Mouse (Mus musculus): ENCODE data around the gene Vtn.
A peak's percentile ranks its signal among the peaks of the same experiment; 100 is the strongest.
"Not testable (repeated sequence)": the region's sequence is repeated elsewhere in the genome, so short reads cannot be mapped to it uniquely, and the experiment has no call there.

Vtn gene

DNA sequence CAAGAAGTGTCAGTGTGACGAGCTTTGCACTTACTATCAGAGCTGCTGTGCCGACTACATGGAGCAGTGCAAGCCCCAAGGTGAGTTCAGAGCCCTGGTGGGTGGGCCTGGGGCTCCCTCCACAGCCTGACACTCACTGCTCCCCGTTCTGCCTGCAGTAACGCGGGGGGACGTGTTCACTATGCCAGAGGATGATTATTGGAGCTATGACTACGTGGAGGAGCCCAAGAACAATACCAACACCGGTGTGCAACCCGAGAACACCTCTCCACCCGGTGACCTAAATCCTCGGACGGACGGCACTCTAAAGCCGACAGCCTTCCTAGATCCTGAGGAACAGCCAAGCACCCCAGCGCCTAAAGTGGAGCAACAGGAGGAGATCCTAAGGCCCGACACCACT, 652 bp downstream of the Vtn start:
- no peak for DNase-seq

DNA sequence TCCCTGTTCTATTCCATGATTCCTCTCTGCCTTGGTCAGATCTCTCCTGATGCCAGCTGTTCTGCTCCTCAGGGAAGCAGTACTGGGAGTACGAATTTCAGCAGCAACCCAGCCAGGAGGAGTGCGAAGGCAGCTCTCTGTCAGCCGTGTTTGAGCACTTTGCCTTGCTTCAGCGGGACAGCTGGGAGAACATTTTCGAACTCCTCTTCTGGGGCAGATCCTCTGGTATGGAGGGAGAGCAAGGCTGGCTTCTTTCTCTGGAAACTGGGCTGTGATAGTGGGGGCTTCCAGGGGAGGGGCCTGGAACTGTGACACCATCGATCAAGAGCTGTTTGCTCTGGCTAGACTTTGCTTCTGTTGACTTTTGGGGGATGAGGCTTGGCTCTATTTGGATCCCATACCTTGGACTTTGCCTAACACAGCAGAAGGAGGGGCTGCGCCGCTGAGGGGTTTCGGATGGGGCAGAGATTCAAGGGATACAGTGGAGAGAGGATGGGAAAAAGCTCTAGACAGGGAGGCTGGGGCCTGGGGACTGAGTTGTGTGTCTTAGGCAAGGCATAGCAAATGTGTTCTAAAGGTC, 1.8 kb downstream of the Vtn start:
- no peak for DNase-seq

- DNase-seq: no peak
Measured at GRCm38 (mm10) chr11:78501529-78501928, 2.6 kb downstream of the Vtn start.

GRCm38 (mm10) chr11:78502909-78503650, 4.2 kb downstream of the Vtn start, which contains the start of gene Sebox:
TSS of gene Sebox (plus strand) at chr11:78503447.
- peak; percentile 88 to 91 for DNase-seq

GRCm38 (mm10) chr11:78505430-78505829, 6.5 kb downstream of the Vtn start:
- DNase-seq: no peak

DNA sequence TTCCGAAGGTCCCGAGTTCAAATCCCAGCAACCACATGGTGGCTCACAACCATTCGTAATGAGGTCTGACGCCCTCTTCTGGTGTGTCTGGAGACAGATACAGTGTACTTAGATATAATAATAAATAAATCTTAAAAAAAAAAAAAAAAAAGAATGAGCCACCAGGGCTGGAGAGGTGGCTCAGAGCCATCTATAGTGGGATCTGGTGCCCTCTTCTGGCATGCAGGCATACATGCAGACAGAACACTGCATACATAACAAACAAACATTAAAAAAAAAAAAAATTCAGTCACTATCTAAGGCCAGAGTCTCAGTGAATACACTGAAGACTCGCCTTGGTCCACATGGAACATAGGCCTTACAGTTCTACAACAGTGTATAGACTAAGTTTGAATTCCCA, 10.3 kb downstream of the Vtn start:
- no peak for DNase-seq

DNA sequence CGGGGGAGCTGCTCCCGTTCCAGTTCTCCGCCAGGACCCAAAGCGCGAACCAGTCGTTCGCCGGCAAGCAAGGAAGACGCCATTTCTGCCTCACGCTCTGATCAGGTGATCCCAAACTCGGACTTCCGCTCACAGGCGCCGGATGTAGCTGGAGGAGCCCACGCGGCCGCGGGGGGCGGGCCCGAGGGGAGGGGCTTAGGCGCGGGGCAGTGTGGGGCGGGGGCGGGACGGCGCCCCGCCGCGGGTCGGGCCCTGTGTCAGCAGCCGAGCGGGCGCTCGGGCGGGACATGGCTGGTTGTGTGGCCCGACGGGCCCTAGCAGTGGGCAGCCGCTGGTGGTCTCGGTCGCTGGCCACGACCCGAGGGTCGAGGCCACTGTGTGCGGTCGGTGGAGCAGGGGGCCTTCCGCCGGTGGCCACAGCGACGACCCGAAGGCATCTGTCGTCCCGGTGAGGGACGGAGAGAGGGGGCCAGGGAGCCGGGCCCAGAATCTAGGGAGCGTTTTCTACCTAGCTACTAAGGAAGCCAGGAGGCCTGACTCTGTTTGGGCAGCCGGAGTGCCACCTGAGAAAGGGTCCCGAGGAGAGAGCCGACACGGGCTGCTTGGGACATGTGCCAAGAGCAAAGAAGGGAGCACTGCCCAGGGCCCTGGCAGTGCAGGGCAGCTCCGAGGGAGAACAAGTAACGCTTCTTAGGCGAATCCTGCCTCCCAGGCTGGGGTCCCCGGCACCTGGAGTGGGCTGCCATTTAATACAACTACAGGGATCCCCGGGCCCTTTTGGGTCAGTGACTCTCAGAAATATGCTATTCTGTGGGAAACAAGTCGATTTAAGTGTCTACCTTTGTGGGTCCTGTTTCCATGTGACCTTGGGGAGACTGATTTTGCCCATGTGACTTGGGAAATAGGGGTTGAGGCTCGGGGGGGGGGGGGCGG, 13.4 kb downstream of the Vtn start, which contains the start of the genes Tmem199 and Poldip2:
Gene Tmem199 (minus strand): TSS at position 148 of the 933 bp plus-strand sequence.
Gene Poldip2 (plus strand): TSS at position 169 of the 933 bp plus-strand sequence.
- peak; percentile 85 to 92 for DNase-seq

DNA sequence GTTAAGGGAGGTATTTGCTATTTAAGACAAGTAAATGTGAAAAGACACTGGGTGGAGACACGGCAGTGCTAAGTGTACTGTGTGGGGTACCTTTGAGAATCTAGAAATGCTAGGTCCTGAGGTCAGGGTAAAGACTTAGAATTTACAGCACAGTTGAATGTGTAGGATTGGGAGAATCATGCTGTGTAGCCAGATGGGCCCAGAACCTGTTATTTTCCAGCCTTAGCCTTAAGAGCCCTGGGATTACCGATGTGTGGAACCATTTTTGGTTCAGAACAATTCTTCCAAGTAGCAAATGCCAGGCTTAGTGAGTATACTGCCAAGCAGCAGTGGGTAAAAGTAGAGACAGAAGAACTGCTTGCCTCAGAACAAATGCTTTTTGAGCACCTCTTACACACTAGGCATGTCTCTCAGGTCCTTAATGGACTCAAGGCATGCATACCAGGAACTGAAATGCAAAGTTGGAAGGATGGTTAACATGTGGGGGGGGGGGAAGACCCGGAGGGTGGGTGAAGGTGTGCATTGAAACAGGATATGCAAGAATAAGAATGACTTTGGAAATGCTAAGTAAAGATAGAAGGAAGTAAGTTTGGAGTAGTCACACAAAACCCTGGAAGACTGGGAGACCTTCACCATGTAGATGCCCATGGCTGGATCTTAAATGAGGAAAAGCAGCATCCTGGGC, 14.4 kb downstream of the Vtn start:
- no peak for DNase-seq

DNA sequence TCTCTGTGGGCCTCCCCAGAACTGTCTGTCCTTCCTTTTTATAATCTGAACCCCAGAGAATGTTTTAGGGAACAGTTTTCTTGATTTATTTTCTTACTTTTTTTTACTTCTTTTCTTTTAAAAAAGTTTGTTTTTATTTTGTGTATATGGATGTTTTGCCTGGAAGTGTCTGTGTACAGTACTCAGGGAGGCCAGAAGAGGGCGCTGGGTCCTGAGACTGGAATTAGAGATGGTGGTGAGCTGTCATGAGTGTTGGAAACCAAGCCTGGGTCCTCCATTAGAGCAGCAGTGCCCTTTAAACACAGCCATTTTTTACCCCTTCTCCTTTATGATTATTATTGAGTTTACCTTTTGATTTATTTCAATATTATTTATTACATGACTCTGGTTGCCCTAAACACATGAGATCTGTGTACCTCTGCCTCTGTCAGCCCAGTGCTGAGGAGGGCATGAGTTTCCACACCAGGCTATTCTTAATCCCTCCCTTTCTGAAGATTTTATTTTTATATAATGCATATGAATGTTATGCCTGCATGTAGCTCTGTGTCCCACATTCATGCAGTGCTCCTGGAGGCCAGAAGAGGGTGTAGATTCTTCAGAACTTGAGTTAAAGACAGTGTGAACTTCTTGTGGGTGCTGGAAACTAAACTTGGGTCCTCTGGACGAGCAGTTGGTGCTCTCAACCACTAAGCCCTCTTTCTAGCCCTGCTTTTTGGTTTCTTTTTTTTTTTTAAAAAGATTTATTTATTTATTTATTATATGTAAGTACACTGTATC, 16.8 kb downstream of the Vtn start:
- no peak for DNase-seq

GRCm38 (mm10) chr11:78518931-78519330, 20.0 kb downstream of the Vtn start:
- no peak for DNase-seq

DNA sequence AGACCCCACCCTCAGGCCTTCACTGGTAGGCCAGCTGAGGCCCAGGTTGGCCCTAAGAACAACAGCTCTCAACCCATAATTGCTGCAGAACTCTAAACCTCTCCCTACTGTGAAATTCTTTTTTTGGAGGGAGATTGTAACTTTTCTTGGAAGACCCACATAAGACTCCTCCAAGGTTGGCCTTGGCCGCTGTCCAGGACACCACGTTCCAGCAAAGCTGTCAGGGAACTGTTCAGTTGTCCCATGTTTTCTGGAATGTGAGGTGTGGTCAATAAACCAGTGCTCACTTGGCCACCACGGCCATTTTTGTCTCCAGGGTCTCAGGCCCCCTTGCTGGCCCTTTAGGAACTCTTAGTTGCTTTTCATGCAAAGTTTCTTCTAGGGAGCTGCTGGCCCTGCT, 23.0 kb downstream of the Vtn start:
- no peak for DNase-seq

GRCm38 (mm10) chr11:78522481-78522997, 23.6 kb downstream of the Vtn start:
- no peak for DNase-seq

DNA sequence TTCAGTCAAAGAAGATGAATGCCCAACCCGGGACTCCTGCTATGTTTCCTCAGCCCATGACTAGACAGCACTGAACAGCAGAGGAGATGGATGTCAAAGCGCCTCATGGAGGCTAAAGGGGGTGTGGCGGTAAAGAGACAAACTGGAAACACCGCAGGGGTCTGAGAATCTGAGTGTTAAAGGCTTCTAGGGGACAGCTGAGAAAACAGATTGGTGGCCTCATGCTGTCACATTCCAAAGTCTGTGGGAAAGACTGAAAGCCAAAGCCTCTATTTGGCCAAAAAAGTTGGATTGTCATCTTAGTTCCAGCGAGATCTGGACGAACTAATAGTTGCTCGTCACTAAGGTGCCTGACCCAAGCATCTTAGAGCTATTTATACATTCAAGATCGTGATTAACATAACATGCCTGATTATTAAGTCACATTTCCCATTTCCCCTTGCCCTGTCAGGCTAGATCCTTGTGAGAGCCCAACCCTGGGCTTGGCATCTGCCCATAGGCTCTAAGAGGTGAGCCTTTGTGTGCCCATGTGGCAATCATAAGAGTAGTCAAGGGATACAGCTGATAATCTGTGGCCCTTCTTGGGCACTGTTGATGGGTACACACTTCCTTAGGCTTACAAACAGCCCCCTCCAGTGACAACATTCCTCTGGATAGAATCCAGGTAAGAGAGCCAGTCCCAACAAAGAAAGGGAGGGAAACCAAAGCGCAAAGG, 24.5 kb downstream of the Vtn start:
- DNase-seq: no peak

DNA sequence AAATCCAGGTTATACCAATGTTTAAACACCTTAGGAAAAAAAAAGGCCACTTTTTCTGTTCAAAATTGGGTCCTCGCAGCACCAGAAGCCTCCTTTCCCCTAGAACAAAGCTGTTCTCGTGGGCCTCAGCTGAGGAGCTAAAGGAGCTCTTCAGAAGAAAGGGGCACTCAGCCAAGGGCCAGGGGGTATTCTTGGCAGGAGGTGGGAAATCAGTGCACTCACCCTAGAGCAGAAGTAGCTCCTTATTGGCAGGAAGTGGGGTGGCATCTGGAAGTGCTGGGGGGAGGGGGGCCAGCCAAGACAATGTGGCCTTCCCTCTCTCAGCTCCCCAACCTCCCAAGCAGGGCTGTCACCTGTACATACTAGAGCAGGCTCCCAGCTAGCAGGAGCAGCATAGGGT, 25.9 kb downstream of the Vtn start:
- DNase-seq: peak in 1 of 2 experiments; percentile 35

GRCm38 (mm10) chr11:78528714-78529113, 29.8 kb downstream of the Vtn start:
- no peak for DNase-seq

DNA sequence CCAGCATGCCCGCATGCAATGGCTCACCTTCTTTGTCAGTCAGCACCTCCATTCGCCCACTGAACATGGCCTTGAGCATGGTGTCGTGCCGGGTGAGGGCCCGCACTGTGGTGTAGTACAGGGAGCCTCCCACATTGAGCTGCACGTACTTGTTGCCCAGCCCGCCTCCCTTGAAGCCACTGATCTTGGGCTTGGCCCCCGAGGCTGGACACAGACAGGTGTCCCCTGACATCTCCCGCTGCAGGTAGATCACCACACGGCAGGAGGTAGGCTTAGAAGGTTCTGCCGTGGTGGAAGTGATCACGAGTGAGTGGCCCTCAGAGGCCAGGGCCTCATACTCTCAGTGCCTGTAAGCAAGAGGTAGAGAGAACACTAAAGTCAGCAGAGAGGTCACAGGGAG, 31.1 kb downstream of the Vtn start:
- no peak for DNase-seq

GRCm38 (mm10) chr11:78531046-78531445, 32.2 kb downstream of the Vtn start:
- no peak for DNase-seq

GRCm38 (mm10) chr11:78531515-78531914, 32.6 kb downstream of the Vtn start:
- not testable (repeated sequence) for DNase-seq

GRCm38 (mm10) chr11:78534516-78534915, 35.6 kb downstream of the Vtn start:
- DNase-seq: no peak

DNA sequence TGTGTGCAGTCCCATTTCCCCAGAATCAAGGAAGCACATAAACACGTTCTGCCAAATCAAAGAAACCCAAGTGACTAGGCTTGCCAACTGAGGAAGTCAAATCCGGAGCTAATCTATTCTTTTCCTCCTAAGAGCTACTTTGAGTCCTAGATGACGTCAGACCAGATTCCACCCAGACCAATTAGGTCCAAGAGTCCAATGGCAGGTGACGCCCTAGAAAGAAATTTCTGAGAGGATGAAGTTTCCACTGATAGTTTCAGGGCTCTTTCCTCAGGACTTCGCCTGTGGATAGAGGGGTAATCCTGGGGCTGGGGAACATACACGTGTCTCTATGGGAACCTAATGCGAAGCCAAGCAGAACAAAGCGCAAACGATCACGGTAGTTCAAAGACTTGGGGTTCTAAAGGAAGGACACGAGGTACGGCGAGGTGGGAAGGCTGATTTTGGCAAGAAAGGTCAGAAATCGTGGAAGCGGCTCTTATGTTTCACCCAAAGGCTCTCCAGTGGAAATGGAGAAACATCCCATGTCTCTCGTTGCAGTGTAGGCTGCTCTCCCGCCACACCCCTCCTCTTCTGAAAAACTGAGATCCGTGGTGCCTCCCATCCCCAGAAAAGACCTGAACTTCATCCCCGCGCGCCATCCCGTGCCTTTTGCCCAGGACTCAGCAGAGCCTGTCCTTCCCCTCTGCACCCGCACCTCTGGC, 36.6 kb downstream of the Vtn start:
- DNase-seq: no peak
